Mouse (Mus musculus) adrenal gland, adult 18-20 months (tissue): ENCODE data around the gene Sema4d. TPM values are rescaled to one million over a fixed set of nuclear protein-coding genes. Genes with fewer than 3 reads are reported as not detected.
"Not testable (repeated sequence)": the region's sequence is repeated elsewhere in the genome, so short reads cannot be mapped to it uniquely, and the experiment has no call there.

Experiments used
- DNase-seq, 2 experiments: peaks; one replicate each; pipeline ENCODE4 v3.0.0; 2021 to 2022; ENCODE audit warnings: low spot score in 2 of 2
- total RNA-seq, 2 experiments: library from RNA; stranded (reverse); gene quantifications; 1 replicate in 1 of 2; 2 replicates in 1 of 2; pipeline ENCODE4 v1.2.3; 2021

The Sema4d gene
- total RNA-seq, 2 experiments from 2014 or later = 8.0 to 13.5 TPM

GRCm38 (mm10) chr13:51685290-51685966 is 108.1 kb downstream of the Sema4d start:
- DNase-seq = no peak

- DNase-seq = no peak
Observed at GRCm38 (mm10) chr13:51681634-51682033, 111.9 kb downstream of the Sema4d start.

GRCm38 (mm10) chr13:51681076-51681475 is 112.5 kb downstream of the Sema4d start:
- DNase-seq = no peak

- no peak for DNase-seq
Observed at GRCm38 (mm10) chr13:51679332-51679731, 114.2 kb downstream of the Sema4d start.

GRCm38 (mm10) chr13:51678687-51679086 is 114.9 kb downstream of the Sema4d start:
- DNase-seq = no peak

- no peak for DNase-seq
Observed at GRCm38 (mm10) chr13:51677630-51678185, 115.8 kb downstream of the Sema4d start.

GRCm38 (mm10) chr13:51677041-51677440 is 116.5 kb downstream of the Sema4d start:
- DNase-seq = no peak

GRCm38 (mm10) chr13:51676641-51677040 is 116.9 kb downstream of the Sema4d start:
- no peak for DNase-seq

GRCm38 (mm10) chr13:51668195-51668594 is 125.4 kb downstream of the Sema4d start:
- DNase-seq = not testable (repeated sequence)

GRCm38 (mm10) chr13:51663561-51663960 is 130.0 kb downstream of the Sema4d start:
- DNase-seq = no peak

- no peak for DNase-seq
Observed at GRCm38 (mm10) chr13:51659573-51659972, 134.0 kb downstream of the Sema4d start.

GRCm38 (mm10) chr13:51658094-51658493 is 135.5 kb downstream of the Sema4d start:
- no peak for DNase-seq

GRCm38 (mm10) chr13:51656516-51657235 is 136.9 kb downstream of the Sema4d start:
- no peak for DNase-seq

GRCm38 (mm10) chr13:51653961-51654360 is 139.6 kb downstream of the Sema4d start:
- no peak for DNase-seq

GRCm38 (mm10) chr13:51653159-51653558 is 140.4 kb downstream of the Sema4d start:
- no peak for DNase-seq

- DNase-seq = peak; percentile 95 to 96
Observed at GRCm38 (mm10) chr13:51651408-51652064, 142.0 kb downstream of the Sema4d start, which contains the start of gene Secisbp2. Gene Secisbp2, plus strand, starts transcription at chr13:51651697.

- DNase-seq = no peak
Observed at GRCm38 (mm10) chr13:51649740-51650139, 143.8 kb downstream of the Sema4d start.

GRCm38 (mm10) chr13:51648237-51648636 is 145.3 kb downstream of the Sema4d start:
- DNase-seq = no peak

GRCm38 (mm10) chr13:51647770-51648169 is 145.8 kb downstream of the Sema4d start:
- no peak for DNase-seq

- DNase-seq = no peak
Observed at GRCm38 (mm10) chr13:51646362-51647027, 147.1 kb downstream of the Sema4d start.

- no peak for DNase-seq
Observed at GRCm38 (mm10) chr13:51645872-51646271, 147.7 kb downstream of the Sema4d start.
